In genomic region chr12:8327675-8328053, GRCm38 (mm10) we compare ENCODE assay signal across 12 mouse cellular contexts. TPM values are rescaled to one million over a fixed set of nuclear protein-coding genes. Genes with fewer than 3 reads are reported as not detected.
A peak's percentile ranks its signal among the peaks of the same experiment; 100 is the strongest.
DNase-seq lines count a peak whose midpoint lies in the region; ATAC-seq lines count a peak whose summit lies in the region.
"Had no signal": no experiment of that assay in that cellular context is flagged by ENCODE, and none has a peak within 500 bp of the region (broad histone marks: within the 10 kb centered on the region; RNA-seq: fewer than 3 reads in every experiment).

No protein-coding gene starts in this region.

- 0 out of 2 replicates have a peak overlapping the region, but pooled peaks have one; percentile 15 for H3K27ac ChIP-seq in lung, embryonic 15.5 days
- peak overlapping the region; percentile 83 for H3K27ac ChIP-seq in limb, embryonic 10.5 days
- H3K27ac ChIP-seq in stomach, embryonic 16.5 days (ENCODE audit: low read length), result peak overlapping the region; percentile 31; the same call in 1 of the 2 replicates

- intact Hi-C loops in gastrocnemius, postnatal 36 days (cut with DNase I), result loop anchor here (1.0 to 2.0 kb wide), 2 partner anchors 119 to 174 kb away; no protein-coding TSS in a partner anchor

- WGBS in lung, embryonic 15.5 days, result 92% methylated on average over 1 of the region's 1 CpGs
- WGBS in limb, embryonic 10.5 days, result 97% methylated on average over 1 of the region's 1 CpGs
- WGBS in stomach, embryonic 16.5 days, result 85% methylated on average over 1 of the region's 1 CpGs

- no peaks in the 10 kb centered on the region for H3K27me3 ChIP-seq in lung, embryonic 15.5 days
- no peaks in the 10 kb centered on the region for H3K27me3 ChIP-seq in limb, embryonic 10.5 days (ENCODE audit: low read depth, poor library complexity, severe bottlenecking)
- H3K27me3 ChIP-seq in stomach, embryonic 16.5 days (ENCODE audit: control insufficient read depth, insufficient read depth, low read length), result no peaks in the 10 kb centered on the region
- H3K27me3 ChIP-seq: megakaryocyte, embryonic 14.5 days; Patski had no signal

- peak; percentile 53 to 60 for DNase-seq in cerebellum, postnatal 10 days
- DNase-seq in cerebellum, adult 8-10 months, result no peak
- no peak for DNase-seq in lung, postnatal 25 days (ENCODE audit: low spot score)
- no peak for DNase-seq in limb, embryonic 10.5 days (ENCODE audit: low spot score)
- no peak for DNase-seq in gastrocnemius, postnatal 36 days
- DNase-seq: right cerebral cortex, postnatal 4 days; thymus, postnatal 14 days had no signal

- H3K36me3 ChIP-seq in lung, embryonic 15.5 days, result 0 out of 2 replicates have a peak, but pooled peaks cover 10% of the 10 kb centered on the region
- peaks cover 60% of the 10 kb centered on the region for H3K36me3 ChIP-seq in limb, embryonic 10.5 days
- H3K36me3 ChIP-seq in stomach, embryonic 16.5 days (ENCODE audit: control insufficient read depth, insufficient read depth, low read length), result peaks cover 6% of the 10 kb centered on the region; the same call in 1 of the 2 replicates

- H3K4me3 ChIP-seq in lung, embryonic 15.5 days, result no peak overlapping the region
- H3K4me3 ChIP-seq in limb, embryonic 10.5 days, result no peak overlapping the region
- no peak overlapping the region for H3K4me3 ChIP-seq in stomach, embryonic 16.5 days (replicated peaks; ENCODE audit: low read length)
- H3K4me3 ChIP-seq: megakaryocyte, embryonic 14.5 days had no signal

- H3K4me1 ChIP-seq in lung, embryonic 15.5 days, result peaks cover 33% of the 10 kb centered on the region
- peaks cover 10% of the 10 kb centered on the region; the same call in 1 of the 2 replicates for H3K4me1 ChIP-seq in limb, embryonic 10.5 days
- H3K4me1 ChIP-seq in stomach, embryonic 16.5 days (ENCODE audit: control insufficient read depth, insufficient read depth, low read length), result peaks cover 28% of the 10 kb centered on the region

- no peak for ATAC-seq in lung, embryonic 15.5 days (ENCODE audit: borderline replicate concordance, extremely low read depth, low FRiP score, low TSS enrichment)
- no peak for ATAC-seq in stomach, embryonic 16.5 days (ENCODE audit: insufficient read depth, low FRiP score)
- no peak for ATAC-seq in erythroid progenitor cell, adult 5-6 weeks (replicated peaks; ENCODE audit: low FRiP score, poor library complexity, severe bottlenecking)
- ATAC-seq: Patski had no signal

- H3K4me2 ChIP-seq in lung, embryonic 15.5 days, result no peak overlapping the region
- H3K4me2 ChIP-seq in stomach, embryonic 16.5 days (ENCODE audit: low read depth, low read length), result no peak overlapping the region

- no peaks in the 10 kb centered on the region for H3K9me3 ChIP-seq in lung, embryonic 15.5 days
- no peaks in the 10 kb centered on the region for H3K9me3 ChIP-seq in limb, embryonic 10.5 days (replicated peaks)
- no peaks in the 10 kb centered on the region for H3K9me3 ChIP-seq in stomach, embryonic 16.5 days (replicated peaks; ENCODE audit: control insufficient read depth, low read length)
- H3K9me3 ChIP-seq: megakaryocyte, embryonic 14.5 days had no signal

- H3K9ac ChIP-seq in lung, embryonic 15.5 days, result no peak overlapping the region
- peak overlapping the region; percentile 53 for H3K9ac ChIP-seq in stomach, embryonic 16.5 days (ENCODE audit: low read length)

RNA-seq across cellular contexts. Expression of gene Hs1bp3, which starts 14.4 kb away (rescaled TPM):
- polyA plus RNA-seq in lung, embryonic 15.5 days (2015; fragmentation: Nextera tagmentation; extraction: Ambion mirVana), result 16.2 and 16.3 TPM in 2 replicates
- polyA plus RNA-seq in limb, embryonic 10.5 days (2016; fragmentation: Nextera tagmentation; extraction: Ambion mirVana), result 18.4 and 19.5 TPM in 2 replicates
- 15.7 and 16.5 TPM in 2 replicates for polyA plus RNA-seq in stomach, embryonic 16.5 days (2015; fragmentation: Nextera tagmentation; extraction: Ambion mirVana)
- total RNA-seq in gastrocnemius, postnatal 36 days (2021), result 1 to 10 TPM; 4.3 to 5.3 TPM
- 2.1 and 2.9 TPM in 2 replicates for total RNA-seq in erythroid progenitor cell, adult 5-6 weeks (2015; ENCODE audit: low replicate concordance)
- total RNA-seq in erythroid progenitor cell, adult 5-6 weeks (2017; ENCODE audit: low replicate concordance), result 0.39 and 0.61 TPM in 2 replicates

RNA-seq across cellular contexts. Expression of gene Gdf7, which starts 25.9 kb away (rescaled TPM):
- polyA plus RNA-seq in lung, embryonic 15.5 days (2015; fragmentation: Nextera tagmentation; extraction: Ambion mirVana), result not detected in 2 replicates
- 0.13 and 0.14 TPM in 2 replicates for polyA plus RNA-seq in limb, embryonic 10.5 days (2016; fragmentation: Nextera tagmentation; extraction: Ambion mirVana)
- polyA plus RNA-seq in stomach, embryonic 16.5 days (2015; fragmentation: Nextera tagmentation; extraction: Ambion mirVana), result 0.09 TPM in 1 of 2 replicates, not detected in the other
- not detected for total RNA-seq in gastrocnemius, postnatal 36 days (2021)
- not detected in 2 replicates for total RNA-seq in erythroid progenitor cell, adult 5-6 weeks (2015; ENCODE audit: low replicate concordance)
- total RNA-seq in erythroid progenitor cell, adult 5-6 weeks (2017; ENCODE audit: low replicate concordance), result not detected in 2 replicates
- polyA plus RNA-seq: Patski had no signal

Comparison
In these comparisons a context has a peak if more than half of its experiments do, and no peak if none do; other contexts are left out.
1. DNase-seq: peak in cerebellum, postnatal 10 days (2 of 2); none in cerebellum, adult 8-10 months (single experiment), lung, postnatal 25 days (single experiment), limb, embryonic 10.5 days (single experiment) and gastrocnemius, postnatal 36 days (0 of 2).
2. H3K27ac ChIP-seq: peak in every context shown above with its lines; median percentile 83 in limb, embryonic 10.5 days; 31 in stomach, embryonic 16.5 days; 15 in lung, embryonic 15.5 days.